Mouse (Mus musculus) myocyte (in vitro differentiated cells): ENCODE measurements around the gene Dnase2a. TPM values are rescaled to one million over a fixed set of nuclear protein-coding genes. Genes with fewer than 3 reads are reported as not detected.

Source experiments
- H3K27me3 ChIP-seq: one replicate; pipeline ENCODE4 v1.6.1; 2011; ENCODE audit not compliant: control insufficient read depth, insufficient read depth, insufficient read length
- H3K36me3 ChIP-seq: one replicate; pipeline ENCODE4 v1.6.1; 2011; ENCODE audit not compliant: control insufficient read depth, insufficient read depth
- H3K4me2 ChIP-seq: one replicate; pipeline ENCODE4 v1.6.1; 2011; ENCODE audit warnings: low read depth, control low read depth
- H3K4me3 ChIP-seq: one replicate; pipeline ENCODE4 v1.5.1; 2011; ENCODE audit warnings: mild to moderate bottlenecking, control low read depth, moderate library complexity
- H3K79me2 ChIP-seq: one replicate; pipeline ENCODE4 v1.6.1; 2011; ENCODE audit not compliant: control insufficient read depth, insufficient read depth
- H3ac ChIP-seq: one replicate; pipeline ENCODE4 v1.6.1; 2011; ENCODE audit not compliant: control insufficient read depth, insufficient read length
- CEBPB ChIP-seq: IDR thresholded peaks from 2 replicates; pipeline ENCODE4 v1.6.1; 2011; ENCODE audit warnings: mild to moderate bottlenecking, moderate library complexity; ENCODE audit not compliant: poor library complexity, insufficient read depth, severe bottlenecking
- E2F4 ChIP-seq: IDR thresholded peaks from one replicate; pipeline ENCODE4 v1.6.1; 2011; ENCODE audit warnings: mild to moderate bottlenecking, control low read depth, moderate library complexity; ENCODE audit not compliant: insufficient read depth
- MAX ChIP-seq: IDR thresholded peaks from one replicate; pipeline ENCODE4 v1.6.1; 2011; ENCODE audit warnings: low read depth, mild to moderate bottlenecking, control low read depth
- MYOD1 ChIP-seq, 3 experiments: IDR thresholded peaks; one replicate each; pipeline ENCODE4 v1.6.1; 2011; ENCODE audit warnings: control low read depth in 2 of 3, low read depth in 2 of 3, mild to moderate bottlenecking in 2 of 3, moderate library complexity in 1 of 3; ENCODE audit not compliant: insufficient read length in 2 of 3, control insufficient read depth in 1 of 3
- MYOG ChIP-seq, 3 experiments: IDR thresholded peaks; one replicate each; pipeline ENCODE4 v1.6.1; 2011; ENCODE audit warnings: control low read depth in 2 of 3, low read depth in 2 of 3, mild to moderate bottlenecking in 2 of 3; ENCODE audit not compliant: insufficient read length in 2 of 3, control insufficient read depth in 1 of 3, insufficient read depth in 1 of 3
- POLR2A ChIP-seq: IDR thresholded peaks from one replicate; pipeline ENCODE4 v1.6.1; 2011; ENCODE audit warnings: low read depth, mild to moderate bottlenecking, control low read depth, moderate library complexity; ENCODE audit not compliant: insufficient read length
- POLR2AphosphoS2 ChIP-seq: IDR thresholded peaks from one replicate; pipeline ENCODE4 v1.6.1; 2011; ENCODE audit warnings: low read depth, control low read depth; ENCODE audit not compliant: insufficient read length
- REST ChIP-seq: IDR thresholded peaks from one replicate; pipeline ENCODE4 v1.6.1; 2011; ENCODE audit warnings: mild to moderate bottlenecking, control low read depth, moderate library complexity; ENCODE audit not compliant: insufficient read depth, insufficient read length
- SRF ChIP-seq: IDR thresholded peaks from one replicate; pipeline ENCODE4 v1.6.1; 2011; ENCODE audit warnings: low read depth; ENCODE audit not compliant: control insufficient read depth, insufficient read length
- TCF12 ChIP-seq: IDR thresholded peaks from one replicate; pipeline ENCODE4 v1.6.1; 2011; ENCODE audit warnings: mild to moderate bottlenecking, control low read depth; ENCODE audit not compliant: poor library complexity, insufficient read depth, severe bottlenecking
- TCF3 ChIP-seq: IDR thresholded peaks from one replicate; pipeline ENCODE4 v1.6.1; 2011; ENCODE audit warnings: low read depth, control low read depth; ENCODE audit not compliant: insufficient read length
- USF1 ChIP-seq: IDR thresholded peaks from one replicate; pipeline ENCODE4 v1.6.1; 2011; ENCODE audit warnings: low read depth, mild to moderate bottlenecking, control low read depth, moderate library complexity
- polyA plus RNA-seq: library from polyadenylated mRNA; unstranded; fragments of >200 nt; fragmentation: generic; extraction: Trizol; gene quantifications from one replicate; pipeline ENCODE4 v1.2.1, GENCODE M21; 2012; ENCODE audit warnings: missing spikeins

Gene Dnase2a
- polyA plus RNA-seq, 1 experiment = 9.2 TPM

DNA sequence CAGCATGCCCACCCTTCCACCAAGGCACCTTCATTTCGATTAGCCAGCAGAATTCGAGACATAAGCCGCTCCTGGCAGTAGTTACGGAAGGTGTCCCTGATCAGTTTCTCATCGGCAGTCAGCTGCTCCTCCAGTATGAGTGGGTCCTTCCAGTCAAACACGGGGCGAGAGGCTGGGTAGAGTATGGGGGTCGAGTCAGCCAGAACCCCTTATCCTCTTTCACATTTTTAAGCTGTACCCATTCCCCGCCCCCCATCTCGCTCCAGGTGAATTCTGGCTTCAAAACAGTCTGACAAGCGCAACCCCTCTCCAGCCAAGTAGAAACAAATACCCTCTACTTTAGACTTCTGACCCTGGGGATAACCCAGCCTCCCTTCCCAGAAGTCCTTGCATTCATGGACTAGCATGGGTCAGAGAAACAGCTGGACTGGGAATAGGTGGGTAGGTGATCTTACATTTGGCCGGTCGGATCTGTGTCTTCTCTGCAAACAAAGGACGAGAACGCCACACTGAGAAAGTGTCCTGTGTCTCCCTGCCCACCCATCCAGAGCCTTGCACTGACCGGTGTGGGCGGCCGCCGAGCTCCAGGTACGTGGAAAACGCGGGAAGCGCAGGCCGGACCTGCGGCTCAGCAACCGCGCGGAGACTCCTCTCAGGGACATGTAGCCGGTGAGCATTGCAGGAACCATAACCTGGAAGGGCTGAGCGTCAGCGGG lies 15.2 kb upstream of the Dnase2a start:
- Histone ChIP-seq H3K4me3 (peak overlapping the region; percentile 31), H3K36me3 (no peaks in the 10 kb centered on the region), H3K79me2 (no peaks in the 10 kb centered on the region), H3K4me2 (peak overlapping the region; percentile 96), H3K27me3 (no peaks in the 10 kb centered on the region), H3ac (peak overlapping the region; percentile 3)
- TF ChIP-seq MAX = no peak
- TF ChIP-seq MYOD1 (IDR thresholded peaks at IDR 0.05; ENCODE audit: control insufficient read depth in 1 of 3, insufficient read length in 2 of 3, low read depth in 2 of 3) = no peak
- TF ChIP-seq SRF = no peak
- TF ChIP-seq POLR2AphosphoS2 = no peak
- no peak for TF ChIP-seq CEBPB
- no peak for TF ChIP-seq E2F4
- no peak for TF ChIP-seq POLR2A
- TF ChIP-seq MYOG (IDR thresholded peaks at IDR 0.05; ENCODE audit: control insufficient read depth in 1 of 3, insufficient read depth in 1 of 3, insufficient read length in 2 of 3, low read depth in 2 of 3) = no peak
- no peak for TF ChIP-seq TCF3
- no peak for TF ChIP-seq USF1
- TF ChIP-seq TCF12 = no peak
- no peak for TF ChIP-seq REST

DNA sequence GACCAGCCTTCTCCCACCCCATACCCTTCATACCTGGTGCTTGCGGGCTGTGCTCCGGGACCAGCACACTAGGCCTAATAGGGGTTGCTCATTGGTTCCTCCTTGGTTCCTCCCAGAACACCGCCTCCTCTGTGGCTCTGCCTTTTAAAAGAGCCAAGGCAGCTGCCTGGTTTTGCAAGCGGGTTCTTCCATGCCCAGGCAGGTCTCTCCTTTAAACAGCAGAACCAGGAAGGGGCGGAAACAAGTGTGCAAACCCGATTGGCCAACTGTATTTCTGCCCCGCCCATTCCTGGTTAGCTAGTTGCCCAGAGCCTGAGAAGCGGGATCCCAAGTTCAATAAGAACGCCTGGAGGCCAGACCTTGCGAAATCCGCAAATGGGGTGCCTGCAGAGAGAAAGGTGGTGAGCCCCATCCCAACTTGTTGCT lies 14.6 kb upstream of the Dnase2a start, which contains the start of gene Gcdh:
Gene Gcdh (minus strand): TSS at position 213 of the 426 bp plus-strand sequence.
- peak within 1 kb of the TSS; percentile 31 for H3K4me3 ChIP-seq
- TF ChIP-seq SRF = peak; percentile 25
- TF ChIP-seq CEBPB = peak; percentile 54; the same call in 1 of the 2 replicates
- peak; percentile 33 for TF ChIP-seq POLR2A
- no peak for TF ChIP-seq REST
- H3K27me3 ChIP-seq = no peaks in the 10 kb centered on the region
- no peaks in the 10 kb centered on the region for H3K36me3 ChIP-seq
- peak within 1 kb of the TSS; percentile 3 for H3ac ChIP-seq
- H3K4me2 ChIP-seq = peak within 1 kb of the TSS; percentile 96
- no peaks in the 10 kb centered on the region for H3K79me2 ChIP-seq

GRCm38 (mm10) chr8:84895963-84896362 lies 12.4 kb upstream of the Dnase2a start:
- Histone ChIP-seq H3K4me2 (no peak overlapping the region), H3K27me3 (no peaks in the 10 kb centered on the region), H3K79me2 (no peaks in the 10 kb centered on the region), H3K36me3 (no peaks in the 10 kb centered on the region), H3ac (no peak overlapping the region), H3K4me3 (no peak overlapping the region)
- TF ChIP-seq POLR2AphosphoS2 = no peak
- TF ChIP-seq USF1 = no peak
- peak; percentile 9 for TF ChIP-seq SRF
- TF ChIP-seq MYOG (IDR thresholded peaks at IDR 0.05; ENCODE audit: control insufficient read depth in 1 of 3, insufficient read depth in 1 of 3, insufficient read length in 2 of 3, low read depth in 2 of 3) = peak in 2 of 3 experiments; percentile 25 to 57
- TF ChIP-seq TCF3 = no peak
- peak in 2 of 3 experiments; percentile 5 to 8 for TF ChIP-seq MYOD1 (IDR thresholded peaks at IDR 0.05; ENCODE audit: control insufficient read depth in 1 of 3, insufficient read length in 2 of 3, low read depth in 2 of 3)
- no peak for TF ChIP-seq POLR2A
- TF ChIP-seq MAX = no peak
- TF ChIP-seq CEBPB = no peak
- no peak for TF ChIP-seq REST
- TF ChIP-seq TCF12 = no peak
- no peak for TF ChIP-seq E2F4

DNA sequence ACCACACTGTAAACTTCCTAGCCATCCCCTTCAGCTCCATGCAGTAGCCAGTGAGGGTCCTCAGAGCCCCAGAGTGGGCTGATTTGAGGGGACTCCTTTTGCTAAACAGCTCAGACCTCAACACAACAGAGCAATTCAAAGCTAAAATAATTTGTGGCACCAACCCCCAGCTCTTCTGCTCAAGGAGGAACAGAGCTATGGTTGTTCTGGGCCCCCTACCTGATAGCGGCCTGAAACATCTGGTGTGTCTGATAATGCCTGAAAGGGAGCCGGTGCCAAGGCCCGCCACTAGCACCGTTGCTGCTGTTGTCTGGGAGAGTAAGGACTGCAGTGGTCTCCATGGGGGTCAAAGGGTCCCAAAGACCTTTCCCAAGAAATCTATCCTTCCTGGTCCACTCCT lies 7.3 kb upstream of the Dnase2a start:
- Histone ChIP-seq H3K4me2 (no peak overlapping the region), H3K27me3 (no peaks in the 10 kb centered on the region), H3K79me2 (no peaks in the 10 kb centered on the region), H3K4me3 (no peak overlapping the region), H3ac (no peak overlapping the region), H3K36me3 (no peaks in the 10 kb centered on the region)
- no peak for TF ChIP-seq MYOG (IDR thresholded peaks at IDR 0.05; ENCODE audit: control insufficient read depth in 1 of 3, insufficient read depth in 1 of 3, insufficient read length in 2 of 3, low read depth in 2 of 3)
- no peak for TF ChIP-seq SRF
- TF ChIP-seq POLR2A = no peak
- TF ChIP-seq MYOD1 (IDR thresholded peaks at IDR 0.05; ENCODE audit: control insufficient read depth in 1 of 3, insufficient read length in 2 of 3, low read depth in 2 of 3) = no peak
- TF ChIP-seq MAX = no peak
- TF ChIP-seq E2F4 = no peak
- TF ChIP-seq POLR2AphosphoS2 = no peak
- no peak for TF ChIP-seq TCF3

DNA sequence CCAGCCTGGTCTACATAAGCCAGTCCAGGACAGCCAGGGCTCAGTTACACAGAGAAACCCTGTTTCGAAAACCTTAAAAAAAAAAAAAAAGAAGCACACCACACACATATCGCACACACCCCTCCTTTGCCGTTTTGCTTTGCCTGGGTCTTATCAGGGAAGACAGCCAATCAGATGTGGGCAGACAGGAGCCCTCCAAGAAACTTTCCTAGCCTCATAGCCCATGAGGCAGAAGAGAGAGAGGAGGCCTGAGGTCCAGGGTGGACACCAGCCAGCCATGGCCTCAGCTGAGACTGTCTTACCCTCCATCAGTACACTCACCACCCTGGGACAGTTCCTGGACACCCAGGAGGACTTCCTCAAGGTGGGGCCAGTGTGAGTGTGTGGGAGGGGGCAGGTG lies 6.6 kb upstream of the Dnase2a start, which contains the start of gene Klf1:
Gene Klf1 (plus strand): TSS at position 177 of the 400 bp plus-strand sequence.
- peak within 1 kb of the TSS; percentile 86 for H3K4me2 ChIP-seq
- H3K36me3 ChIP-seq = no peaks in the 10 kb centered on the region
- H3K79me2 ChIP-seq = no peaks in the 10 kb centered on the region
- H3K27me3 ChIP-seq = no peaks in the 10 kb centered on the region
- peak within 1 kb of the TSS; percentile 25 for H3K4me3 ChIP-seq
- H3ac ChIP-seq = peak within 1 kb of the TSS; percentile 13
- no peak for TF ChIP-seq TCF12
- TF ChIP-seq CEBPB = no peak
- TF ChIP-seq MYOD1 (IDR thresholded peaks at IDR 0.05; ENCODE audit: control insufficient read depth in 1 of 3, insufficient read length in 2 of 3, low read depth in 2 of 3) = no peak
- no peak for TF ChIP-seq MYOG (IDR thresholded peaks at IDR 0.05; ENCODE audit: control insufficient read depth in 1 of 3, insufficient read depth in 1 of 3, insufficient read length in 2 of 3, low read depth in 2 of 3)
- no peak for TF ChIP-seq TCF3
- TF ChIP-seq SRF = no peak
- TF ChIP-seq E2F4 = no peak
